Mouse (Mus musculus): Measurements from ENCODE around the gene Klc1. TPM values are rescaled to one million over a fixed set of nuclear protein-coding genes. Genes with fewer than 3 reads are reported as not detected.
"Not testable (repeated sequence)": the region's sequence is repeated elsewhere in the genome, so short reads cannot be mapped to it uniquely, and the experiment has no call there.

The Klc1 gene
- polyA plus RNA-seq, 1 experiment from 2014 or later: 114 TPM

- H3K36me3 ChIP-seq: peaks cover 65% of the 10 kb centered on the region
- no peak overlapping the region for H3K9ac ChIP-seq (replicated peaks)
- 73% methylated on average over 12 of the region's 12 CpGs for WGBS
- 0 out of 2 replicates have a peak overlapping the region, but pooled peaks have one; percentile 29 for H3K27ac ChIP-seq
- no peaks in the 10 kb centered on the region for H3K9me3 ChIP-seq
- no peaks in the 10 kb centered on the region; the same call in 1 of the 2 replicates for H3K4me1 ChIP-seq (replicated peaks)
- ATAC-seq (ENCODE audit: insufficient number of reproducible peaks, insufficient read depth, low FRiP score, low TSS enrichment, low read depth): no peak
- no peak overlapping the region for H3K4me2 ChIP-seq
- no peaks in the 10 kb centered on the region for H3K27me3 ChIP-seq
- H3K4me3 ChIP-seq (replicated peaks): no peak overlapping the region
Observed at GRCm38 (mm10) chr12:111725338-111726121, 33.1 kb upstream of the Klc1 start.

- H3K9me3 ChIP-seq: no peaks in the 10 kb centered on the region
- H3K9ac ChIP-seq (replicated peaks): no peak overlapping the region
- H3K27me3 ChIP-seq: no peaks in the 10 kb centered on the region
- peaks cover 65% of the 10 kb centered on the region for H3K36me3 ChIP-seq
- no peak overlapping the region for H3K4me3 ChIP-seq (replicated peaks)
- no peak overlapping the region for H3K27ac ChIP-seq
- 72% methylated on average over 4 of the region's 4 CpGs for WGBS
- ATAC-seq (ENCODE audit: insufficient number of reproducible peaks, insufficient read depth, low FRiP score, low TSS enrichment, low read depth): no peak
- H3K4me1 ChIP-seq (replicated peaks): no peaks in the 10 kb centered on the region; the same call in 1 of the 2 replicates
- no peak overlapping the region for H3K4me2 ChIP-seq
Observed at GRCm38 (mm10) chr12:111726122-111726463, 32.6 kb upstream of the Klc1 start.

GRCm38 (mm10) chr12:111727956-111728355 lies 30.7 kb upstream of the Klc1 start:
- ATAC-seq (ENCODE audit: insufficient number of reproducible peaks, insufficient read depth, low FRiP score, low TSS enrichment, low read depth): no peak
- Histone ChIP-seq H3K27me3 (no peaks in the 10 kb centered on the region), H3K4me1 (replicated peaks) (peaks cover 4% of the 10 kb centered on the region), H3K4me3 (replicated peaks) (no peak overlapping the region), H3K9me3 (no peaks in the 10 kb centered on the region), H3K36me3 (peaks cover 72% of the 10 kb centered on the region), H3K27ac (no peak overlapping the region), H3K4me2 (no peak overlapping the region), H3K9ac (replicated peaks) (no peak overlapping the region)
- WGBS: 92% methylated on average over 1 of the region's 1 CpGs

- peaks cover 42% of the 10 kb centered on the region for H3K36me3 ChIP-seq
- no peaks in the 10 kb centered on the region for H3K9me3 ChIP-seq
- no peak overlapping the region for H3K4me3 ChIP-seq (replicated peaks)
- 33% methylated on average over 30 of the region's 30 CpGs for WGBS
- ATAC-seq (ENCODE audit: insufficient number of reproducible peaks, insufficient read depth, low FRiP score, low TSS enrichment, low read depth): peak; percentile 73
- peak overlapping the region; percentile 40 for H3K4me2 ChIP-seq
- peaks cover 4% of the 10 kb centered on the region; the same call in 1 of the 2 replicates for H3K4me1 ChIP-seq (replicated peaks)
- no peaks in the 10 kb centered on the region for H3K27me3 ChIP-seq
- no peak overlapping the region; the same call in 1 of the 2 replicates for H3K9ac ChIP-seq (replicated peaks)
- H3K27ac ChIP-seq: 0 out of 2 replicates have a peak overlapping the region, but pooled peaks have one; percentile 4
Observed at GRCm38 (mm10) chr12:111731822-111732807, 26.5 kb upstream of the Klc1 start.

- Histone ChIP-seq H3K27ac (0 out of 2 replicates have a peak overlapping the region, but pooled peaks have one; percentile 4), H3K4me1 (replicated peaks) (peaks cover 4% of the 10 kb centered on the region; the same call in 1 of the 2 replicates), H3K9me3 (no peaks in the 10 kb centered on the region), H3K36me3 (peaks cover 34% of the 10 kb centered on the region), H3K4me2 (no peak overlapping the region), H3K9ac (replicated peaks) (no peak overlapping the region; the same call in 1 of the 2 replicates), H3K4me3 (replicated peaks) (no peak overlapping the region), H3K27me3 (no peaks in the 10 kb centered on the region)
- ATAC-seq (ENCODE audit: insufficient number of reproducible peaks, insufficient read depth, low FRiP score, low TSS enrichment, low read depth): peak; percentile 40
- 66% methylated on average over 5 of the region's 5 CpGs for WGBS
Observed at GRCm38 (mm10) chr12:111732921-111733320, 25.7 kb upstream of the Klc1 start.

- Histone ChIP-seq H3K27ac (no peak overlapping the region), H3K36me3 (peaks cover 17% of the 10 kb centered on the region; the same call in 1 of the 2 replicates), H3K9me3 (no peaks in the 10 kb centered on the region), H3K4me3 (replicated peaks) (no peak overlapping the region), H3K4me1 (replicated peaks) (peaks cover 4% of the 10 kb centered on the region; the same call in 1 of the 2 replicates), H3K9ac (replicated peaks) (no peak overlapping the region), H3K27me3 (no peaks in the 10 kb centered on the region), H3K4me2 (no peak overlapping the region)
- WGBS: 85% methylated on average over 3 of the region's 3 CpGs
- ATAC-seq (ENCODE audit: insufficient number of reproducible peaks, insufficient read depth, low FRiP score, low TSS enrichment, low read depth): no peak
Observed at GRCm38 (mm10) chr12:111734912-111735311, 23.7 kb upstream of the Klc1 start.

GRCm38 (mm10) chr12:111736676-111737075 lies 22.0 kb upstream of the Klc1 start:
- not testable (repeated sequence) for H3K9me3 ChIP-seq; ATAC-seq (ENCODE audit: insufficient number of reproducible peaks, insufficient read depth, low FRiP score, low TSS enrichment, low read depth); H3K27me3 ChIP-seq; H3K9ac ChIP-seq (replicated peaks); H3K4me3 ChIP-seq (replicated peaks); H3K27ac ChIP-seq; H3K4me2 ChIP-seq; H3K4me1 ChIP-seq (replicated peaks)
- 79% methylated on average over 8 of the region's 8 CpGs for WGBS
- peaks cover 12% of the 10 kb centered on the region; the same call in 1 of the 2 replicates for H3K36me3 ChIP-seq

GRCm38 (mm10) chr12:111737370-111737769 lies 21.3 kb upstream of the Klc1 start:
- Histone ChIP-seq H3K4me3 (replicated peaks) (no peak overlapping the region), H3K27me3 (no peaks in the 10 kb centered on the region), H3K4me1 (replicated peaks) (peaks cover 4% of the 10 kb centered on the region; the same call in 1 of the 2 replicates), H3K4me2 (no peak overlapping the region), H3K9me3 (no peaks in the 10 kb centered on the region), H3K36me3 (peaks cover 8% of the 10 kb centered on the region; the same call in 1 of the 2 replicates), H3K27ac (no peak overlapping the region), H3K9ac (replicated peaks) (no peak overlapping the region)
- WGBS: 67% methylated on average over 9 of the region's 9 CpGs
- ATAC-seq (ENCODE audit: insufficient number of reproducible peaks, insufficient read depth, low FRiP score, low TSS enrichment, low read depth): no peak

GRCm38 (mm10) chr12:111738754-111739153 lies 19.9 kb upstream of the Klc1 start:
- no peak overlapping the region for H3K9ac ChIP-seq (replicated peaks)
- H3K4me2 ChIP-seq: no peak overlapping the region
- H3K27me3 ChIP-seq: no peaks in the 10 kb centered on the region
- no peak overlapping the region for H3K27ac ChIP-seq
- WGBS: 19% methylated on average over 3 of the region's 3 CpGs
- H3K4me1 ChIP-seq (replicated peaks): no peaks in the 10 kb centered on the region
- H3K9me3 ChIP-seq: no peaks in the 10 kb centered on the region
- H3K36me3 ChIP-seq: peaks cover 3% of the 10 kb centered on the region; the same call in 1 of the 2 replicates
- no peak for ATAC-seq (ENCODE audit: insufficient number of reproducible peaks, insufficient read depth, low FRiP score, low TSS enrichment, low read depth)
- no peak overlapping the region for H3K4me3 ChIP-seq (replicated peaks)

- no peak overlapping the region for H3K4me2 ChIP-seq
- no peak overlapping the region for H3K27ac ChIP-seq
- no peaks in the 10 kb centered on the region for H3K27me3 ChIP-seq
- WGBS: 39% methylated on average over 8 of the region's 8 CpGs
- ATAC-seq (ENCODE audit: insufficient number of reproducible peaks, insufficient read depth, low FRiP score, low TSS enrichment, low read depth): no peak
- no peak overlapping the region for H3K4me3 ChIP-seq (replicated peaks)
- no peaks in the 10 kb centered on the region for H3K36me3 ChIP-seq
- no peaks in the 10 kb centered on the region for H3K9me3 ChIP-seq
- H3K9ac ChIP-seq (replicated peaks): no peak overlapping the region
- peaks cover 9% of the 10 kb centered on the region for H3K4me1 ChIP-seq (replicated peaks)
Observed at GRCm38 (mm10) chr12:111741338-111741737, 17.3 kb upstream of the Klc1 start.

- Histone ChIP-seq H3K27ac (peak overlapping the region; percentile 41; the same call in 1 of the 2 replicates), H3K4me1 (replicated peaks) (peaks cover 10% of the 10 kb centered on the region)
- no peak for ATAC-seq (ENCODE audit: insufficient number of reproducible peaks, insufficient read depth, low FRiP score, low TSS enrichment, low read depth)
Observed at GRCm38 (mm10) chr12:111743419-111743818, 15.2 kb upstream of the Klc1 start.

More at GRCm38 (mm10) chr12:111743419-111743818, 15.2 kb upstream of the Klc1 start:
- 53% methylated on average over 2 of the region's 2 CpGs for WGBS
- Histone ChIP-seq H3K4me3 (replicated peaks) (no peak overlapping the region), H3K36me3 (no peaks in the 10 kb centered on the region), H3K9me3 (no peaks in the 10 kb centered on the region), H3K9ac (replicated peaks) (no peak overlapping the region), H3K27me3 (no peaks in the 10 kb centered on the region), H3K4me2 (no peak overlapping the region)
